Mouse (Mus musculus): ENCODE data around the gene Ccser1.

Ccser1 gene

GRCm38 (mm10) chr6:62055276-62055675, 875.2 kb downstream of the Ccser1 start:
- DNase-seq (ENCODE audit: low spot score), result no peak

- no peak for DNase-seq (ENCODE audit: low spot score)
Measured at GRCm38 (mm10) chr6:62066363-62067023, 886.4 kb downstream of the Ccser1 start.

- DNase-seq (ENCODE audit: low spot score), result no peak
Measured at GRCm38 (mm10) chr6:62067024-62067380, 886.9 kb downstream of the Ccser1 start.

GRCm38 (mm10) chr6:62105464-62105863, 925.3 kb downstream of the Ccser1 start:
- no peak for DNase-seq (ENCODE audit: low spot score)

GRCm38 (mm10) chr6:62132531-62132930, 952.4 kb downstream of the Ccser1 start:
- DNase-seq (ENCODE audit: low spot score), result no peak

- no peak for DNase-seq (ENCODE audit: low spot score)
Measured at GRCm38 (mm10) chr6:62160320-62160719, 980.2 kb downstream of the Ccser1 start.

GRCm38 (mm10) chr6:62162596-62162995, 982.5 kb downstream of the Ccser1 start:
- no peak for DNase-seq (ENCODE audit: low spot score)

GRCm38 (mm10) chr6:62163826-62164225, 983.7 kb downstream of the Ccser1 start:
- DNase-seq (ENCODE audit: low spot score), result no peak

- no peak for DNase-seq (ENCODE audit: low spot score)
Measured at GRCm38 (mm10) chr6:62196496-62197188, 1016.5 kb downstream of the Ccser1 start.

- DNase-seq (ENCODE audit: low spot score), result no peak
Measured at GRCm38 (mm10) chr6:62198768-62199167, 1018.6 kb downstream of the Ccser1 start.

- no peak for DNase-seq (ENCODE audit: low spot score)
Measured at GRCm38 (mm10) chr6:62205013-62205412, 1024.9 kb downstream of the Ccser1 start.

GRCm38 (mm10) chr6:62221856-62222255, 1041.7 kb downstream of the Ccser1 start:
- no peak for DNase-seq (ENCODE audit: low spot score)

GRCm38 (mm10) chr6:62263899-62264298, 1083.8 kb downstream of the Ccser1 start:
- DNase-seq (ENCODE audit: low spot score), result no peak

- DNase-seq (ENCODE audit: low spot score), result no peak
Measured at GRCm38 (mm10) chr6:62264525-62264924, 1084.4 kb downstream of the Ccser1 start.

- no peak for DNase-seq (ENCODE audit: low spot score)
Measured at GRCm38 (mm10) chr6:62281256-62281655, 1101.1 kb downstream of the Ccser1 start.

- DNase-seq (ENCODE audit: low spot score), result no peak
Measured at GRCm38 (mm10) chr6:62301576-62302312, 1121.6 kb downstream of the Ccser1 start.

GRCm38 (mm10) chr6:62318627-62319026, 1138.5 kb downstream of the Ccser1 start:
- no peak for DNase-seq (ENCODE audit: low spot score)

- DNase-seq (ENCODE audit: low spot score), result no peak
Measured at GRCm38 (mm10) chr6:62340319-62340718, 1160.2 kb downstream of the Ccser1 start.

GRCm38 (mm10) chr6:62367802-62368201, 1187.7 kb downstream of the Ccser1 start:
- no peak for DNase-seq (ENCODE audit: low spot score)

Measured in T-cell, adult 2 months (primary cell).